Mouse (Mus musculus) heart, postnatal 10 days (tissue): ENCODE measurements at regions not wholly inside any gene's neighbourhood (a gene's known extent, or its start where the extent isn't known, plus 50 kb on each side); places are given as distances from the start of the nearest gene placed in this dataset.
A peak's percentile ranks its signal among the peaks of the same experiment; 100 is the strongest.
"Not testable (repeated sequence)": the region's sequence is repeated elsewhere in the genome, so short reads cannot be mapped to it uniquely, and the experiment has no call there.

Experiments
- DNase-seq, 2 experiments: peaks; one replicate each; pipeline ENCODE4 v3.0.0; 2021
- intact Hi-C: fragments of 180-260 bp; cut with DNase I; formaldehyde crosslinking; loops from one replicate; pipeline ENCODE4 v1.15.1; 2025

GRCm38 (mm10) chr14:37571971-37572370 lies 436.9 kb upstream of the Ghitm start:
- no peak for DNase-seq
- intact Hi-C loops = no loop called here

DNA sequence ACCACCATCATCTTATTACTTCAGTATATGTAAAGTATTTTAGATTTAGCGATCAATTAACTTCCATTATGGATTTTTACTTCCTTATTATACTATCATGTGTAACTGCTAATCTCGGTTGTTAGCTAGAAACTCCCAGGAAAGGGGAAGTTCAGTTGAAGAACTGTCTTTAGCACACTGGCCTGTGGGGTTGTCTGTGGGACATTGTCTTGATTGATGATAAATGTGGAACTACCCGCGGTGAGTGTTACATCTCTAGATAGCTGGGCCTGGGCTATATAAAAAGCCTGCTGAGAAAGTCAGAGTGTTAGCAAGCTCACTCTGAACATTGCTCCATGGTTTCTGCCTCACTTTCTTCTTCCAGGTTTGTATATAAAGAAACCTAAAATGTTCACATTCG lies 423.2 kb upstream of the Ghitm start:
- no peak for DNase-seq
- intact Hi-C loops = no loop called here

DNA sequence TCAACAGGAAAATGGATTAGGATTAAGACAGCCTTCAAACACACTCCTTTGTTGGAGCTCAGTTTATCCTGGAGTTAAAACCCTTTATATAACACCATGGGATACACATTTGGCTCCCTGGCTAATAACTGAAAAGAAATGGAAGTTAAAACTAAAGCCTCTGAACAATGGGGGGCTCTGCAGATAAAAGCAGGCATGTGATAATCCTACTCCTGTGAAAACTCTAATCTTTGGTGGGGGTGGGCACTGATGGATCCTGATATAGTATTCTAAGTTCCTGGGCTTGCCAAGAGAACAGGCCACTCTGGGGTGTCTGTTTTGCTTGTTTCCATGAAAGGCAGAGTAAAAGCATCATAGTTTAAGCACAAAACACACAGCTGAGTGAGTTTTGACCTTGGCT lies 388.5 kb upstream of the Ghitm start:
- intact Hi-C loops = no loop called here
- no peak for DNase-seq

DNA sequence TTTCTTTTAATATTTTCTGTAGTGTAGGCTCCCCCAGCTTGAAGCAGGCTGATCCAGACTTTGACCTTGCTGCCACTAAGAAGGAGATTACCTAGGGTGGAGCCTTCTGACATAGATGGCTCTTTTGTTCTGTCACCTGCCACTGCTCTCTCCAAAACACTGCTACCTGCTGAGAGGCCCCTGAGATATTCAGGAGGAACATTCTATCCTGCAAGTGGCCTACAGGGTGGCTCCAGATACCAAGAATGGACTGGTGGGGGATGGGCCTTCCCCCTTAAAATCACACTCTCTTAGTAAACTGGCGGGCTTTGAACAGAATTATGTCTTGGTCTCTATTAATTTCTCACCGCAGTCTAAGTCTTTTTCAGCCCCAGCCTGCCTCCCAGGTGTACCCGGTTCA lies 385.6 kb upstream of the Ghitm start:
- DNase-seq, intact Hi-C loops: not testable (repeated sequence)

DNA sequence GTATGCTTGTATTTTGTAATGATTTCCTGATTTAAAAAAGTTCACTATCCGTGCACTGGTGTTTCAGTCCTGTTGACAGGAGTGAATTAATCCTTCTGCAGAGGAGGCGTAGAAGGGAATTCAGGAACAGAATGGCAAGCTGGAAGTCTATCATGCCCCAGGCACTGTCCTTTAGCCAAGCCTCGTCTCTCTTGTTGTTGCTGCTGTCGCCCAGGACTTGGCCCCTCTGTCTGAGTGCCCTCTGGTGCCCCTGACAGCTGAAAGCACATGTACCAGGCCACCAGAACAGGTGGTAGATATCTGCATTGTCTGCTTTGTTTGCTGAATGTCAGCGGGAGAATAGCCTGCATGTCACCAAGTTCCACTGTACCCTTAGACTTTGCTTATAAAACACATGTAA lies 370.2 kb upstream of the Ghitm start:
- intact Hi-C loops = no loop called here

DNA sequence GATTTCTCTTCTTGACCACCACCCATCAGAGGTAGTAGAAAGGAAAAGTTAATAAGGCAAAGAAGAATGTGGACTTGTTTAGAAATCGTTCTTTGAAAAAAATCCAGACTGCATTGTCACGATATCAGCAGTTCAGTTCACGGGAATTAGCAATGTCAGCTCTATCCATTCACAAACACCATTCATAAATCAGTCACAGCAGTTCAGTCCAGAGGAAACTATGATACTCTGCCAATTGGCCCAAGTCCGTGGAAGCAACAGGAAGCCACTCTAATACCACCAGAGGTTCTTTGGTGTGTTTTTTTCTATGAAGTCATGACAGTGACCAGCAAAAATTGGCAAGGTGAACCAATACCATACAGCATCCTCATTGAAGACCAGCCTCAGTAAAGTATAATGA lies 355.6 kb upstream of the Ghitm start:
- intact Hi-C loops = no loop called here
- DNase-seq = no peak

More for the DNA sequence above, 370.2 kb upstream of the Ghitm start:
- no peak for DNase-seq

- intact Hi-C loops = no loop called here
- no peak for DNase-seq
Measured at GRCm38 (mm10) chr14:37485292-37485691, 350.2 kb upstream of the Ghitm start.

DNA sequence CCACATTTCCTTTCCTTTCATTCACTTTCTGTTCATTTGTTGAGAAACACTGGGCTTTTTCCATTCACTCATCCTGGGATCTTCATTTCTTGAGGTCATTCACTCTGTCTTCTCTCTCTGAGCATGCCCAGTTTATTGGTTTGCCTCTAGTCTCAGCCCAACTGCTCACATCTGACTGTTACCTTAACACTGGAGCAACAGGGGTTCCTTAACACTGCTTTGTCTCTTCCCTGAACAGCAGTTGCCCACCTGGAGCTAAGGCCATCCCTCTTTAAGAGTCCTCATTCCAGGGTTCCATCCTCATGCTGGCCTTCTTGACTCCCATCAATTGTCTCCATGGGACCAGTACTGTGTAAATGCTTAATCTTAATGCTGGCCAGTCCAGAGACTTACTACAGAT lies 342.5 kb upstream of the Ghitm start:
- no peak for DNase-seq
- intact Hi-C loops = no loop called here

DNA sequence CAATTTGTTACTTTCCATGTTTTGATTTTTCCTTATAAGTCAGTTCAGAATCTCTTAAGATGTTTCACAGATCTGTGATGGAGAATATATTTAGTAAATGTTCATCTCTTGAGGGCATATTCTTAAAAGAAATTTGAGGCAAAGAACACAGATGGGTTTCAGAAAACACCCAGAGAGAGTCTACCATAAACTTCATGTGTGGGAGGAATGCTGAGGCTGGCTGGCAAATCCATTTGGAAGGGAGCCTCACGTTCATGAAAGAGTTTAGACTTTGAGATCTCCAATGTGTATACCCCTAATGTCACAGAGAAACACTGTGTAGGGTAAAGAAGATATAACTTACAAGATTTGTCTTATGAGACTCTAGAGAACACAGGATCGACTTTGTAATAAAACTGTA lies 333.6 kb upstream of the Ghitm start:
- intact Hi-C loops = no loop called here
- no peak for DNase-seq

- intact Hi-C loops = no loop called here
- no peak for DNase-seq
Measured at GRCm38 (mm10) chr14:37440874-37441273, 305.8 kb upstream of the Ghitm start.

GRCm38 (mm10) chr14:37430656-37431055 lies 295.6 kb upstream of the Ghitm start:
- no peak for DNase-seq
- intact Hi-C loops = no loop called here

GRCm38 (mm10) chr14:37425506-37425905 lies 290.4 kb upstream of the Ghitm start:
- DNase-seq = no peak
- intact Hi-C loops = no loop called here

- no peak for DNase-seq
- intact Hi-C loops = no loop called here
Measured at GRCm38 (mm10) chr14:37421566-37421965, 286.5 kb upstream of the Ghitm start.

DNA sequence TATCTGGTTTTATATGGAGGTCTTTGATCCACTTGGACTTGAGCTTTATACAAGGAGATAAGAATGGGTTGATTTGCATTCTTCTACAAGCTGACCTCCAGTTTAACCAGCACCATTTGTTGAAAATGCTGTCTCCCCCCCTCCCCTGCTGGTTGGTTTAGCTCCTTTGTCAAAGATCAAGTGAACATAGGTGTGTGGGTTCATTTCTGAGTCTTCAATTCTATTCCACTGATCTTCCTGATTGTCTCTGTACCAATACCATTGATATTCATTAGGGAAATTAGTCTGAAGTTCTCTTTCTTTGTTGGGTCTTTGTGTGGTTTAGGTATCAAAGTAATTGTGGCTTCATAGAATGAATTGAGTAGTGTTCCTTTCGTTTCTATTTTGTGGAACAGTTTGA lies 277.5 kb upstream of the Ghitm start:
- DNase-seq, intact Hi-C loops: not testable (repeated sequence)

GRCm38 (mm10) chr14:37371972-37372371 lies 236.9 kb upstream of the Ghitm start:
- no peak for DNase-seq
- intact Hi-C loops = no loop called here

- intact Hi-C loops = no loop called here
- DNase-seq = no peak
Measured at GRCm38 (mm10) chr14:37361896-37362295, 226.8 kb upstream of the Ghitm start.

DNA sequence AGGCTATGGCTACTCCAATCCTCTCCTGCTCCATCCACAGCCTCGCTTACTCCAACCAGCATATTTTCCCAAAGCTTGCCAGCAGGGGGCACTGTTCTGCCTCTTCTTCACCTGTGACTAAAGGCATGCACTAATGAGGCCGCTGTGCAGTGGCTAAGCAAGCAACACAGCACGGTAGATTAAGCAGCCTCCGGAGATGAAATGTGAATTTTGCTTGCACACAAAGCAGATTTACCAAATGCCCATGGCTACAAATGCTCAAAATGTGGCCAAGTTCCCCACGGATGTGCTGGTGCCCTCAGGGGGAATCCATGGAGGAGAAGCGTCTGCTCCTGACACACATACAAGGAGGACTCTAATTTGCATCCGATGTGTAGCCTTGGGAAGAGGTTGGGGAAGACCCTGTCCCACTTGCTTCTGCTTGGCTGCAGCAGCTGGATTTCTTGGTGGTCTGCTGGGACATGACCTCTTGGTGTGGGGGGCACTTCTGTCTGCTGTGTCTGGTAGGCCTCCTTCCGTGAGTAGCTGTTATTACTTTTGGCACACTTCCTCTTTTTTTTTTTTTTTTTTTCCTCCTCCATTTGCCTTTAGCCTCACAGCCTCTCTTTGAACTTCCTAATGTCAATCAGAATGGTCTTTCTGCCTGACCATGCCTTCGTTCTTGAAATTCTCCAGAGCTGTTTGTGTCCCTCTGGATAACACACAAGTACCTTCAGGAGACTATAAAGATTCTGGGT lies 221.1 kb upstream of the Ghitm start:
- intact Hi-C loops = no loop called here
- peak in 1 of 2 experiments; percentile 17 for DNase-seq

GRCm38 (mm10) chr14:37323392-37323791 lies 188.3 kb upstream of the Ghitm start:
- no peak for DNase-seq
- intact Hi-C loops = no loop called here

GRCm38 (mm10) chr14:37315239-37315895 lies 180.3 kb upstream of the Ghitm start:
- intact Hi-C loops = no loop called here
- no peak for DNase-seq

DNA sequence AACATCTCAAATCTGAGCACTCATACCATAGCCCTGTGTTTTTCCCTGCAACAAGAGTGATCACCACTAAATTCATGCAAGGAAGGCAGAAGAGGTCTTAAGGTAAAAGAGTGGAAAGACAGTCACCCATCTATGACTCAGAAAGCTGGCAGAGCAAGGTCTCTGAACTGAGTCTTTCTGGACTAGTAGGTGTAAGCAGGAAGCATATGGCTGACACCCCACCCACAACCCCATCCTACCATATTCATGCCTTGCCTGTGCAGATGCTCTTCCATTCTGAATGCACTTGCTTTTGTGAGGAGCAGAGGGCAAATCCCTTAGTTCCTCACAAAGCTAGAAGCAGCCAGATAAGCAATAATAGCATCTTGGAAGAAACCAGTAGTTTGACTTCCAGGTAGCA lies 178.8 kb upstream of the Ghitm start:
- DNase-seq = no peak
- intact Hi-C loops = no loop called here

DNA sequence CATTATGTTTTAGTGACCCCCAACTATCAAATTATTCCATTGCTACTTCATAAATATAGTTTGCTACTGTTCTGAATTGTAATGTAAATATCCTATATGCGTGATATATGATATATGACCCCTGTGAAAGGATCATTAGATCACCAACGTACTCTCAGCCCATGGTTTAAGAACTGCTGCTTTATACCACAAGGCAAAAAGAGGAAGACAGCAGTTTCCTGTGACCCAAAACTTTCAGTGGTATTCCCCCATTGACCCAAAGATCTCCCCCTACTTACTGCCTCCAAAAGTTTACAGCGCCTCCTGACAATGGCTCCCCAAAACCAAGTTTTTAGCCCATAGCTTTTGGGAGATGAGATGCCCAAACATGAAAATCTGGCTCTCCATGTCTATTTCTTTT lies 177.8 kb upstream of the Ghitm start:
- intact Hi-C loops = no loop called here
- DNase-seq = no peak

DNA sequence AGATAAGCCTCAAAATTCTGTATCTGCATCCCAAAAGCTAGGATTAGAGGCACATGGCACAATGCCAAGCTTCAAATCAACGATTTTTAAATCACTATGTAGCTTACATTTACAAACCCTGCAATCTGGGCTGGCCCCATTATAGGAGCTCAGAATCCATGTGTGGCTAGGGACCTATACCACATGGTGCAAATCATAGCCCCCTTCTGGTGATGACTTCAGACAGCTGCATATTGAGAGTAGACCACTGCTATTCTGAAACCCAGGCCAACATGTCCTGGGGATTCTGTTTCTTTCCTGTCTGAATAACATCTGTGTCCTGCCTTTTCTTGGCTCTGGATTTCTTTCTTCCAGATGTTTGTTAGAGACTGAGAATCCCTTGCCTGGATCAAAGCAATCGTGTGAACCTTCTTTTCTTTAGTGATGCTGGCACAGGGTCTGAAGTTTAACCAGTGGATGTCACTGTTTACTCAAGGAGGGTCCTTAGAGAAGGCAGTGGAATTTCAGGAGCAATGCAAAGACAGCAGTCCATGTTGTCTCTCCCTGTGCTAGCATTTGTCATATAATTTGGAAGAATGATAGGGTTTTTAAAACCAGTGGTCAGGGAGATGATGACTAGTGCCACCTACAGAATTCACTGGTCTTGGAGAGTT lies 171.7 kb upstream of the Ghitm start:
- peak in 1 of 2 experiments; percentile 3 for DNase-seq
- intact Hi-C loops = no loop called here
